Mouse (Mus musculus) E14TG2a.4 (cell line): ENCODE measurements around the gene Foxp2.

Source experiments
- CTCF ChIP-seq: conservative IDR thresholded peaks from 2 replicates; pipeline ENCODE4 v1.5.1; 2014; ENCODE audit warnings: low read length
- NANOG ChIP-seq: IDR thresholded peaks from 2 replicates; pipeline ENCODE4 v1.6.1; 2014; ENCODE audit warnings: borderline replicate concordance, low read length, mixed read lengths

GRCm38 (mm10) chr6:15310671-15311070, 409.5 kb downstream of the Foxp2 start:
- no peak for TF ChIP-seq CTCF
- TF ChIP-seq NANOG: no peak
